Mouse (Mus musculus) neural tube, embryonic 14.5 days (tissue): ENCODE data around the gene Spaar. TPM values are rescaled to one million over a fixed set of nuclear protein-coding genes. Genes with fewer than 3 reads are reported as not detected.

Experiments used
- ATAC-seq: fragments of 200-750 bp; cut with Nextera tagmentation; 2 replicates; pipeline ENCODE4 v1.8.0; 2017; ENCODE audit warnings: low read depth, mild to moderate bottlenecking, moderate TSS enrichment, moderate library complexity
- H3K27ac ChIP-seq: fragments of 300-500 bp; sonication (generic); 2 replicates; pipeline ENCODE4 v1.5.1; 2014; ENCODE audit warnings: low read depth, mild to moderate bottlenecking, control low read depth, low read length, moderate library complexity, mixed read lengths
- H3K27me3 ChIP-seq: fragments of 300-500 bp; sonication (generic); 2 replicates; pipeline ENCODE4 v1.6.1; 2014; ENCODE audit warnings: low read length; ENCODE audit not compliant: control insufficient read depth, insufficient read depth
- H3K36me3 ChIP-seq: fragments of 300-500 bp; sonication (generic); 2 replicates; pipeline ENCODE4 v1.6.1; 2014; ENCODE audit warnings: low read length, mixed read lengths; ENCODE audit not compliant: control insufficient read depth, insufficient read depth
- H3K4me1 ChIP-seq: fragments of 300-500 bp; sonication (generic); 2 replicates; pipeline ENCODE4 v1.6.1; 2014; ENCODE audit warnings: low read length; ENCODE audit not compliant: control insufficient read depth, insufficient read depth
- H3K4me2 ChIP-seq: fragments of 300-500 bp; sonication (generic); 2 replicates; pipeline ENCODE4 v1.6.1; 2014; ENCODE audit warnings: mild to moderate bottlenecking, low read depth, low read length, control low read depth
- H3K4me3 ChIP-seq: fragments of 300-500 bp; sonication (generic); 2 replicates; pipeline ENCODE4 v1.5.1; 2014; ENCODE audit warnings: low read depth, low read length, control low read depth, mixed read lengths
- H3K9ac ChIP-seq: fragments of 300-500 bp; sonication (generic); replicated peaks from 2 replicates; pipeline ENCODE4 v1.6.1; 2014; ENCODE audit warnings: low read depth, mild to moderate bottlenecking, control low read depth, low read length, mixed read lengths
- H3K9me3 ChIP-seq: fragments of 300-500 bp; sonication (generic); 2 replicates; pipeline ENCODE4 v1.6.1; 2016; ENCODE audit warnings: low read length; ENCODE audit not compliant: control insufficient read depth
- WGBS: fragments of 180-500 bp; shearing (Covaris S2); extraction: QIAGEN DNeasy Blood & Tissue Kit; methylation state at CpG from one replicate; pipeline ENCODE4 v1.1.7; 2014; 5-methylcytosine and 5-hydroxymethylcytosine counted together
- polyA plus RNA-seq: library from polyadenylated mRNA; unstranded; fragments of >200 nt; fragmentation: Nextera tagmentation; extraction: Ambion mirVana; gene quantifications from 2 replicates; pipeline ENCODE4 v1.2.1, GENCODE M21; 2014

Spaar gene
- polyA plus RNA-seq, 1 experiment from 2014 or later, result not detected

GRCm38 (mm10) chr4:43703851-43704250 lies 26.0 kb upstream of the Spaar start:
- no peak overlapping the region for H3K27ac ChIP-seq
- H3K4me3 ChIP-seq, result no peak overlapping the region
- no peaks in the 10 kb centered on the region for H3K4me1 ChIP-seq
- no peaks in the 10 kb centered on the region; the same call in 1 of the 2 replicates for H3K27me3 ChIP-seq
- WGBS, result 75% methylated on average over 8 of the region's 8 CpGs
- no peak overlapping the region for H3K9ac ChIP-seq
- no peaks in the 10 kb centered on the region for H3K9me3 ChIP-seq
- no peak overlapping the region for H3K4me2 ChIP-seq
- no peak for ATAC-seq
- H3K36me3 ChIP-seq, result no peaks in the 10 kb centered on the region

DNA sequence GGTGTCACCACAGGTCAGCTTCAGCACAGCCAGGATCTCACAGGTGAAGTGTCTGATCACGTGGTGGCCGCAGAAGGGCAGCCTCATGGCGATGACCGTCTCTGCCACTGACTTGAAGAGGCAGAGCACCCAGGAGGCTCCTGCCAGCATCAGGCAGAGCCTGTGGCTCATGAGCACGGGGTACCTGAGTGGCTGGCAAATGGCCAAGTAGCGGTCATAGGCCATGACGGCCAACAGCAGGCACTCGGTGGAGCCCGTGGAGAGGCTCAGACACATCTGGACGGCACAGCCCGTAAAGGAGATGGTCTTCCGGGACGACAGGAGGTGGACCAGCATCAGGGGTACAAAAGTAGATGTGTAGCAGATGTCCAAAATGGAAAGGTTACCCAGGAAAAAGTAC lies 23.8 kb upstream of the Spaar start:
- no peaks in the 10 kb centered on the region for H3K9me3 ChIP-seq
- no peak overlapping the region for H3K27ac ChIP-seq
- no peak for ATAC-seq
- no peaks in the 10 kb centered on the region for H3K4me1 ChIP-seq
- H3K4me2 ChIP-seq, result no peak overlapping the region
- WGBS, result 81% methylated on average over 13 of the region's 13 CpGs
- H3K36me3 ChIP-seq, result no peaks in the 10 kb centered on the region
- no peak overlapping the region for H3K9ac ChIP-seq
- no peak overlapping the region for H3K4me3 ChIP-seq
- no peaks in the 10 kb centered on the region; the same call in 1 of the 2 replicates for H3K27me3 ChIP-seq

- H3K27me3 ChIP-seq, result no peaks in the 10 kb centered on the region; the same call in 1 of the 2 replicates
- no peaks in the 10 kb centered on the region for H3K36me3 ChIP-seq
- H3K9me3 ChIP-seq, result no peaks in the 10 kb centered on the region
- ATAC-seq, result no peak
- no peak within 1 kb of the TSS for H3K4me3 ChIP-seq
- H3K4me1 ChIP-seq, result no peaks in the 10 kb centered on the region
- H3K27ac ChIP-seq, result no peak within 1 kb of the TSS
- H3K9ac ChIP-seq, result no peak within 1 kb of the TSS
- no peak within 1 kb of the TSS for H3K4me2 ChIP-seq
- WGBS, result 87% methylated on average over 6 of the region's 6 CpGs
Measured at GRCm38 (mm10) chr4:43709869-43710268, 20.0 kb upstream of the Spaar start, which contains the start of gene Olfr71. Gene Olfr71 (minus strand): TSS chr4:43710255.

- Histone ChIP-seq H3K27ac (no peak overlapping the region), H3K9ac (no peak overlapping the region), H3K4me1 (no peaks in the 10 kb centered on the region), H3K4me2 (no peak overlapping the region), H3K36me3 (no peaks in the 10 kb centered on the region), H3K4me3 (no peak overlapping the region), H3K9me3 (no peaks in the 10 kb centered on the region), H3K27me3 (no peaks in the 10 kb centered on the region; the same call in 1 of the 2 replicates)
- ATAC-seq, result no peak
- WGBS, result 2% methylated on average over 2 of the region's 2 CpGs
Measured at GRCm38 (mm10) chr4:43711821-43712220, 18.0 kb upstream of the Spaar start.

- Histone ChIP-seq H3K27ac (no peak overlapping the region), H3K9me3 (no peaks in the 10 kb centered on the region), H3K4me3 (no peak overlapping the region), H3K36me3 (no peaks in the 10 kb centered on the region), H3K27me3 (no peaks in the 10 kb centered on the region), H3K4me1 (no peaks in the 10 kb centered on the region), H3K4me2 (no peak overlapping the region), H3K9ac (no peak overlapping the region)
- no peak for ATAC-seq
- 44% methylated on average over 7 of the region's 7 CpGs for WGBS
Measured at GRCm38 (mm10) chr4:43713652-43714219, 16.1 kb upstream of the Spaar start.

GRCm38 (mm10) chr4:43720491-43721228 lies 9.2 kb upstream of the Spaar start:
- no peak overlapping the region for H3K4me3 ChIP-seq
- H3K27ac ChIP-seq, result no peak overlapping the region
- H3K9me3 ChIP-seq, result no peaks in the 10 kb centered on the region
- no peaks in the 10 kb centered on the region for H3K4me1 ChIP-seq
- no peaks in the 10 kb centered on the region for H3K27me3 ChIP-seq
- H3K4me2 ChIP-seq, result no peak overlapping the region
- 47% methylated on average over 15 of the region's 16 CpGs for WGBS
- ATAC-seq, result no peak
- H3K36me3 ChIP-seq, result no peaks in the 10 kb centered on the region
- no peak overlapping the region for H3K9ac ChIP-seq

GRCm38 (mm10) chr4:43722191-43722590 lies 7.6 kb upstream of the Spaar start:
- H3K27me3 ChIP-seq, result no peaks in the 10 kb centered on the region
- WGBS, result 91% methylated on average over 4 of the region's 4 CpGs
- no peak overlapping the region for H3K4me3 ChIP-seq
- no peak overlapping the region for H3K27ac ChIP-seq
- H3K4me1 ChIP-seq, result no peaks in the 10 kb centered on the region
- no peaks in the 10 kb centered on the region for H3K9me3 ChIP-seq
- no peak for ATAC-seq
- H3K9ac ChIP-seq, result no peak overlapping the region
- H3K36me3 ChIP-seq, result no peaks in the 10 kb centered on the region
- no peak overlapping the region for H3K4me2 ChIP-seq

DNA sequence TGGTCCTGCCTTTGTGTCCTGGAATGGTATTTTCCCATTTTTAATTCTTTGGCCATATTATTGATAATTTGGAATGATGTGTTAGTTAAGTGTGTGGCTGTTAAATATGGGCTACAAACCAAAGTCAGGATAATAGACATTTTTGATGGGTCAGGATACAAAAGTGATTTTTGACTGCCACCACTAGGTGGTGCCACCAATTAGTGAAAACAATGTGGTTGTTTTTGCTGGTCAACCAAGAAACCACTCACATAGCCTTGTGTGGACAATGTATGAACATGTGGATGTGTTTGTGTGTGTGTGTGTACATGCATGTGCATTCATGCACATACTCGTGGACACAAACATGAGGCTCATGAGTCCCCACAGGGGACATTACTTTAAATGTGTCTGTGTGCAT lies 5.1 kb upstream of the Spaar start:
- no peak overlapping the region for H3K4me2 ChIP-seq
- 54% methylated on average over 1 of the region's 1 CpGs for WGBS
- H3K9me3 ChIP-seq, result no peaks in the 10 kb centered on the region
- no peaks in the 10 kb centered on the region for H3K36me3 ChIP-seq
- no peak overlapping the region for H3K4me3 ChIP-seq
- no peaks in the 10 kb centered on the region for H3K27me3 ChIP-seq
- no peak overlapping the region for H3K9ac ChIP-seq
- no peak overlapping the region for H3K27ac ChIP-seq
- no peaks in the 10 kb centered on the region for H3K4me1 ChIP-seq
- ATAC-seq, result no peak

DNA sequence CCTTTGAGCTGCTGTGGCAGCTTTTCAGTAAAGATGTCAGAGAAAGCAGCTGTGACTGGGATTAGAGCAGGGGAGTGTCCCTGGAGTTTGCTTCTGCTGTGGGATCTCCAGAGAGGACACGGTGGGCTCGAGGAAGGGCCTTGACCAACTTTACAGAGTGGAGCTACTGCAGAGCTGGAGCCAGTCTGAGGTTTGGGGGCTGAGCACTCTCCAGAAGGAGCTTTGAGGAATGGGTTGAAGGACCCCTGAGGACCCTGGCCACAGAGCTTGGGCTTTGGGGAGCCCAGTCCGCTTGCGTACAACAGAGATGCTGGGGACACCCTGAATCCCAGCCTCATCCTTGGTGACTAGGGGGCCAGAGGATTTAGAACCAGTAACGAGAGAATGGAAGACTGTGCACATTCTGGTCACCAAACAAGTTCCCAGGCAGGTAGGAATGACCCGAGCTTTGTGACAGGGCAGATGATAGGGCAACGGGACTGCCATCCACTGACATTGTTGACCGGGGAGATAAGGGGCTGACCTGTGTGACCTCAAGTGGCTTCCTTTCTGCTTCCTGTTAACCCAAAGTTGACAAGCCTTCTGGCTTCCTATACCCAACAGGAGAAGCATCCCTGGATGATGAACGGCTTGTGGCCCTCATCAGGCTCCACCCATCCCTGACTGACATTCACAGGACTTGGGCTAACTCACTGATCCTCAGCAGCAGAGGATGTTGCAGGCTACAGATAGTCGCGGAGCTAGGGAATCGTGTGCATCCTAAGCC lies 3.4 kb upstream of the Spaar start:
- no peak overlapping the region for H3K9ac ChIP-seq
- H3K9me3 ChIP-seq, result no peaks in the 10 kb centered on the region
- 76% methylated on average over 12 of the region's 12 CpGs for WGBS
- no peak for ATAC-seq
- no peak overlapping the region for H3K4me3 ChIP-seq
- no peaks in the 10 kb centered on the region for H3K27me3 ChIP-seq
- no peak overlapping the region for H3K27ac ChIP-seq
- no peaks in the 10 kb centered on the region for H3K4me1 ChIP-seq
- no peaks in the 10 kb centered on the region for H3K36me3 ChIP-seq
- H3K4me2 ChIP-seq, result no peak overlapping the region
